Mouse (Mus musculus): Measurements from ENCODE around the gene Dnajc4. TPM values are rescaled to one million over a fixed set of nuclear protein-coding genes. Genes with fewer than 3 reads are reported as not detected.
A peak's percentile ranks its signal among the peaks of the same experiment; 100 is the strongest.

The Dnajc4 gene
- polyA plus RNA-seq, 1 experiment from 2014 or later: 22.5 TPM

GRCm38 (mm10) chr19:6979486-6980380, 12.6 kb downstream of the Dnajc4 start:
- H3K4me1 ChIP-seq (replicated peaks; ENCODE audit: control insufficient read depth, insufficient read depth, low read length): peaks cover 11% of the 10 kb centered on the region
- DNase-seq (ENCODE audit: low spot score): peak; percentile 99
- peaks cover 7% of the 10 kb centered on the region; the same call in 1 of the 2 replicates for H3K36me3 ChIP-seq (ENCODE audit: control insufficient read depth, insufficient read depth, low read length)

GRCm38 (mm10) chr19:6979001-6979479, 13.3 kb downstream of the Dnajc4 start:
- no peaks in the 10 kb centered on the region for H3K27me3 ChIP-seq (ENCODE audit: control insufficient read depth, insufficient read depth, low read length)
- ATAC-seq (ENCODE audit: low FRiP score) (no peak), DNase-seq (ENCODE audit: low spot score) (peak; percentile 43)
- WGBS: 14% methylated on average over 11 of the region's 11 CpGs
- peaks cover 7% of the 10 kb centered on the region; the same call in 1 of the 2 replicates for H3K36me3 ChIP-seq (ENCODE audit: control insufficient read depth, insufficient read depth, low read length)
- peak overlapping the region; percentile 54 for H3K9ac ChIP-seq (ENCODE audit: low read depth, low read length)
- peaks cover 11% of the 10 kb centered on the region for H3K4me1 ChIP-seq (replicated peaks; ENCODE audit: control insufficient read depth, insufficient read depth, low read length)
- no peaks in the 10 kb centered on the region for H3K9me3 ChIP-seq (ENCODE audit: control insufficient read depth, low read length)
- H3K4me3 ChIP-seq (ENCODE audit: low read depth, low read length): peak overlapping the region; percentile 63
- H3K27ac ChIP-seq (ENCODE audit: low read depth, low read length): peak overlapping the region; percentile 93
- H3K4me2 ChIP-seq (replicated peaks; ENCODE audit: low read depth, low read length): peak overlapping the region; percentile 79

More at GRCm38 (mm10) chr19:6979486-6980380, 12.6 kb downstream of the Dnajc4 start:
- peak overlapping the region; percentile 78 for H3K9ac ChIP-seq (ENCODE audit: low read depth, low read length)
- peak; percentile 90 for ATAC-seq (ENCODE audit: low FRiP score)
- H3K27ac ChIP-seq (ENCODE audit: low read depth, low read length): peak overlapping the region; percentile 93
- peak overlapping the region; percentile 79 for H3K4me2 ChIP-seq (replicated peaks; ENCODE audit: low read depth, low read length)
- WGBS: under 1% methylated on average over 57 of the region's 59 CpGs
- no peaks in the 10 kb centered on the region for H3K9me3 ChIP-seq (ENCODE audit: control insufficient read depth, low read length)
- peak overlapping the region; percentile 63 for H3K4me3 ChIP-seq (ENCODE audit: low read depth, low read length)
- H3K27me3 ChIP-seq (ENCODE audit: control insufficient read depth, insufficient read depth, low read length): no peaks in the 10 kb centered on the region

- ATAC-seq (ENCODE audit: low FRiP score): no peak
- DNase-seq (ENCODE audit: low spot score): no peak
- 57% methylated on average over 3 of the region's 3 CpGs for WGBS
- Histone ChIP-seq H3K4me2 (replicated peaks; ENCODE audit: low read depth, low read length) (peak overlapping the region; percentile 79), H3K9ac (ENCODE audit: low read depth, low read length) (no peak overlapping the region; the same call in 1 of the 2 replicates), H3K4me1 (replicated peaks; ENCODE audit: control insufficient read depth, insufficient read depth, low read length) (peaks cover 11% of the 10 kb centered on the region), H3K27ac (ENCODE audit: low read depth, low read length) (peak overlapping the region; percentile 93; the same call in 1 of the 2 replicates), H3K36me3 (ENCODE audit: control insufficient read depth, insufficient read depth, low read length) (peaks cover 7% of the 10 kb centered on the region; the same call in 1 of the 2 replicates), H3K4me3 (ENCODE audit: low read depth, low read length) (peak overlapping the region; percentile 63), H3K9me3 (ENCODE audit: control insufficient read depth, low read length) (no peaks in the 10 kb centered on the region), H3K27me3 (ENCODE audit: control insufficient read depth, insufficient read depth, low read length) (no peaks in the 10 kb centered on the region)
Measured at GRCm38 (mm10) chr19:6978639-6978974, 13.8 kb downstream of the Dnajc4 start.

- 86% methylated on average over 13 of the region's 13 CpGs for WGBS
- Histone ChIP-seq H3K36me3 (ENCODE audit: control insufficient read depth, insufficient read depth, low read length) (peaks cover 7% of the 10 kb centered on the region; the same call in 1 of the 2 replicates), H3K4me3 (ENCODE audit: low read depth, low read length) (peak overlapping the region; percentile 63; the same call in 1 of the 2 replicates), H3K4me2 (replicated peaks; ENCODE audit: low read depth, low read length) (peak overlapping the region; percentile 79), H3K9ac (ENCODE audit: low read depth, low read length) (no peak overlapping the region; the same call in 1 of the 2 replicates), H3K4me1 (replicated peaks; ENCODE audit: control insufficient read depth, insufficient read depth, low read length) (peaks cover 11% of the 10 kb centered on the region), H3K27me3 (ENCODE audit: control insufficient read depth, insufficient read depth, low read length) (no peaks in the 10 kb centered on the region), H3K9me3 (ENCODE audit: control insufficient read depth, low read length) (no peaks in the 10 kb centered on the region), H3K27ac (ENCODE audit: low read depth, low read length) (peak overlapping the region; percentile 9; the same call in 1 of the 2 replicates)
- DNase-seq (ENCODE audit: low spot score): no peak
- no peak for ATAC-seq (ENCODE audit: low FRiP score)
Measured at GRCm38 (mm10) chr19:6977759-6978638, 14.4 kb downstream of the Dnajc4 start.

GRCm38 (mm10) chr19:6975537-6976521, 16.5 kb downstream of the Dnajc4 start, which contains the start of gene Plcb3:
Plcb3 (minus strand) TSS chr19:6976470.
- peaks cover 7% of the 10 kb centered on the region; the same call in 1 of the 2 replicates for H3K36me3 ChIP-seq (ENCODE audit: control insufficient read depth, insufficient read depth, low read length)
- peak within 1 kb of the TSS; percentile 88 for H3K9ac ChIP-seq (ENCODE audit: low read depth, low read length)
- peaks cover 8% of the 10 kb centered on the region for H3K4me1 ChIP-seq (replicated peaks; ENCODE audit: control insufficient read depth, insufficient read depth, low read length)
- H3K4me3 ChIP-seq (ENCODE audit: low read depth, low read length): peak within 1 kb of the TSS; percentile 88
- H3K27ac ChIP-seq (ENCODE audit: low read depth, low read length): peak within 1 kb of the TSS; percentile 93
- DNase-seq (ENCODE audit: low spot score) (peak; percentile 82), ATAC-seq (ENCODE audit: low FRiP score) (no peak)
- H3K27me3 ChIP-seq (ENCODE audit: control insufficient read depth, insufficient read depth, low read length): no peaks in the 10 kb centered on the region
- 1% methylated on average over 16 of the region's 16 CpGs for WGBS
- H3K9me3 ChIP-seq (ENCODE audit: control insufficient read depth, low read length): no peaks in the 10 kb centered on the region
- H3K4me2 ChIP-seq (replicated peaks; ENCODE audit: low read depth, low read length): peak within 1 kb of the TSS; percentile 91

- peaks cover 12% of the 10 kb centered on the region for H3K4me1 ChIP-seq (replicated peaks; ENCODE audit: control insufficient read depth, insufficient read depth, low read length)
- under 1% methylated on average over 69 of the region's 84 CpGs for WGBS
Measured at GRCm38 (mm10) chr19:6974211-6975205, 17.9 kb downstream of the Dnajc4 start, which contains the start of gene Ppp1r14b. Ppp1r14b (plus strand) TSS chr19:6974968.

More at GRCm38 (mm10) chr19:6974211-6975205, 17.9 kb downstream of the Dnajc4 start, which contains the start of gene Ppp1r14b:
- Histone ChIP-seq H3K4me2 (replicated peaks; ENCODE audit: low read depth, low read length) (peak within 1 kb of the TSS; percentile 91), H3K9ac (ENCODE audit: low read depth, low read length) (peak within 1 kb of the TSS; percentile 88), H3K36me3 (ENCODE audit: control insufficient read depth, insufficient read depth, low read length) (peaks cover 7% of the 10 kb centered on the region; the same call in 1 of the 2 replicates), H3K27me3 (ENCODE audit: control insufficient read depth, insufficient read depth, low read length) (peaks cover 2% of the 10 kb centered on the region), H3K9me3 (ENCODE audit: control insufficient read depth, low read length) (no peaks in the 10 kb centered on the region), H3K4me3 (ENCODE audit: low read depth, low read length) (peak within 1 kb of the TSS; percentile 88), H3K27ac (ENCODE audit: low read depth, low read length) (peak within 1 kb of the TSS; percentile 93)
- ATAC-seq (ENCODE audit: low FRiP score): peak; percentile 69
- DNase-seq (ENCODE audit: low spot score): peak; percentile 92

Data from hindbrain, embryonic 11.5 days (tissue).